Mouse (Mus musculus): ENCODE results near the gene Nectin1. TPM values are rescaled to one million over a fixed set of nuclear protein-coding genes. Genes with fewer than 3 reads are reported as not detected.

Nectin1 gene
- 14.7 and 15.9 TPM in 2 replicates for polyA plus RNA-seq (2015; fragmentation: Nextera tagmentation; extraction: Ambion mirVana)

DNA sequence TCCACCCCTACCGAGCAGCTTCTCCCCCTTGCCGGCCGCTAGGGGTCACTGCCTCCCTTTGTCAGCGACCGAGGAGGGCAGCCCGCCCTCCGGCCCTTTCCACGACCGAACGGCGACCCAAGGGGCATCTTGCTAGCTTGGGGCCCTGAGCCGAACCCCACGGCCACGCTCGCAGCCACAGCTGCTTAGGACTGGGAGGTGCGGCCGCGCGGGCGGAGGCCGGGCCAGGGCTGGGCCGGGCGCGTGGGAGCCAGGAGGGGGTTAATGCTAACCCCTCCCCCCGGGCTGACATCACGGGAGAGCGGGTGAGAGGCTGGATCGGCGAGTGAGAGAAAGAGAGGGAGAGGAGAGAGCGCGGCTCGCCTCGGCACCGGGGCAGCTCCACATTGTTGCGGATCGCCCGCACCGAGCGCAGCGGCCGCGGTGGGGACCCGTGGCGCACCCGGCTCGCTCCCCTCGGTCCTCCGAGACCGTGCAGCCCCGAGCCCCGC lies at the start of gene Nectin1:
Gene Nectin1, plus strand, starts transcription at position 338 of the 491 bp plus-strand sequence.
- 0 out of 2 replicates have a peak, but pooled peaks cover 5% of the 10 kb centered on the region for H3K27me3 ChIP-seq (replicated peaks)
- ATAC-seq (replicated peaks) = peak; percentile 91
- peak within 1 kb of the TSS; percentile 98 for H3K4me3 ChIP-seq
- peak within 1 kb of the TSS; percentile 91 for H3K4me2 ChIP-seq
- WGBS = under 1% methylated on average over 28 of the region's 51 CpGs
- H3K4me1 ChIP-seq = peaks cover 51% of the 10 kb centered on the region
- peak within 1 kb of the TSS; percentile 98 for H3K27ac ChIP-seq
- H3K36me3 ChIP-seq (replicated peaks) = no peaks in the 10 kb centered on the region
- peak within 1 kb of the TSS; percentile 96 for H3K9ac ChIP-seq
- no peaks in the 10 kb centered on the region for H3K9me3 ChIP-seq

DNA sequence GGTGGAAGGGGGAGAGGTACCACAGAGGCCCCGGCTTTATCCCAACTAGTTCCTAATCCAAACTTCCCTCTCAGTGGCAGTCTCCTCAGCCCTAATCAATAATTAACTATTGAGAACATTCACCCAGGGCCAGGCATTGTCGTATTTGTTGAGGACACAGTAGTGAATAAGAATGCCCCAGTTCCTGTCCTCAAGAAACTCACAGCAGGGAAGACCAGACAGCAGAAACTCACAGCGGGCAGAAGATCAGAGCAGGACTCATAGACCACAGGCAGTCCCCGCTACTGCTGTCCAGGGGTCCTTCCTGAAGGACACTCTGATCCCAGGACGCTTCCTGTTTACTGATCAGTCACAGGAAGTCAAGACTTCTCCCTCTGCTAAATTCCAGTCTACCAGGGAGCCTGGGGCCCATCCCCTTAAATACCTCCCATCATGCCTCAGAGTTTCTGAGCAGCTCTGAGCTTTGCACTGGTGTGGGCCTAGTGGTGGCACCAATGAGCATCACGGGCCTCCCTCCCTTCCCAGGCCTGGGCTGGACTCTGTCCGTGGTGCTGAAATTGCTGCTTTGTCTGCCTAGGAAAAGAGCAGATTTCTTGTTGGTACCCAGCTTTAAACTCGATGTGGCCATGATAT lies 45.6 kb upstream of the Nectin1 start:
- peaks cover 13% of the 10 kb centered on the region for H3K4me1 ChIP-seq
- no peak overlapping the region for H3K27ac ChIP-seq
- no peaks in the 10 kb centered on the region for H3K27me3 ChIP-seq (replicated peaks)
- H3K9me3 ChIP-seq = no peaks in the 10 kb centered on the region
- H3K4me2 ChIP-seq = no peak overlapping the region
- no peak overlapping the region for H3K9ac ChIP-seq
- no peaks in the 10 kb centered on the region for H3K36me3 ChIP-seq (replicated peaks)
- 16% methylated on average over 8 of the region's 8 CpGs for WGBS
- no peak overlapping the region for H3K4me3 ChIP-seq
- ATAC-seq (replicated peaks) = no peak

DNA sequence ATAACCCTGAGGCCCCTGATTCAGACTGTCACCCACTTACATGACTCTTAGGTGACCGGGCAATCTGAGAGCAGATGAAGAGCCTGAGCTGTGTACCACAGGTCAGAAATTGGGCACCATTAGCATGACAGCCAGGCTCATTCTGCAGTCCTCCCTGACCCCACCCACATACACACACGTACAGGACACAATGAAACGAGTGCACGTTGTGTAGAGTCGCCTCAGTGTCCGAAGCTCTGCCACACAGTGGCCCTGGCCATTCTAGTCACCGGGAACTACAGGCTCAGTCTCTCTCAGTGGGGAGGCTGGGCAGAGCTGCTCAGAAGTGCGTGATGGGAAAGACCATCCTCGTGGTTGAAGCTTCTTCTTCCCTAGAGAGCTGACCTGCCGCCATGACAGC lies 44.9 kb upstream of the Nectin1 start:
- H3K27ac ChIP-seq = no peak overlapping the region
- no peaks in the 10 kb centered on the region for H3K27me3 ChIP-seq (replicated peaks)
- H3K4me3 ChIP-seq = no peak overlapping the region
- ATAC-seq (replicated peaks) = no peak
- H3K4me2 ChIP-seq = no peak overlapping the region
- H3K9ac ChIP-seq = no peak overlapping the region
- 78% methylated on average over 10 of the region's 10 CpGs for WGBS
- H3K36me3 ChIP-seq (replicated peaks) = no peaks in the 10 kb centered on the region
- H3K9me3 ChIP-seq = no peaks in the 10 kb centered on the region
- peaks cover 13% of the 10 kb centered on the region for H3K4me1 ChIP-seq

DNA sequence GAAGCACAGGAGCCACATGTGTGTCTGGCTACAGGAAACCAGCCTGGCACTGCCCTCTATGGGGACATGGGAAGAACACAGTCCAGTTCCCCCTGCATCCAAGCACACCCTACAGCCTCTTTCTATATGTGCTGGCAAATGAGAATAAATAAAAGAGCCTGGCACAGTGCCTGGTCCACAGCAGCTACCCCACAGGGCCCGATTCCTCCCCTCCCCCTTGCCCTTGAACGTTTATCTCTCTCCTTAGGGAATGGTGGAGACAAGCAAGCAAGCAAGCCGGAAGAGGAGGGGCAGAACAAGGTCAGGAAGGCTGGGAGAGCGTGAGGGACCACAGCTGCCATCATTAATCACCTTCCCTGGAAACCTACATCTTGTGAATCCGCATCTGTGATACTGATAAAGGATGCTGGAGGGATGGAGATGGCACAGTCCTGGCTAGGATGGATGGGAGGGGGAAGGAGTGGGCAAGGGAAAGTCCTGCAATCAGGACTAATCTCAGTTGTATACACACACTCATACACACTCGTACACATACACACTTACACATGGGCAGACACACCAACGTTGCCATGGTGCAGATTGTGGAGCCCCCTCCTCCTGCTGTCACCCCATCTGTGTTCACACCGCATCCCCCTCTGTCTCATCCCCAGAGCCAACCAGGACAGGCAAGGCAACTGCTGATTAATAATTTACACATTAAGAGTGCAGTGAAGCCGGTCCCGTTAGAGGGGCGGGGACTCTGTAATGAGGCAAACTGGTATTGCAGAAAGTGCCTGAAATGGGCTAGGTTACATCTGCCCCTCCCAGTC lies 44.2 kb upstream of the Nectin1 start:
- H3K4me2 ChIP-seq = no peak overlapping the region
- WGBS = 28% methylated on average over 11 of the region's 11 CpGs
- H3K9ac ChIP-seq = no peak overlapping the region
- no peaks in the 10 kb centered on the region for H3K9me3 ChIP-seq
- H3K4me3 ChIP-seq = no peak overlapping the region
- H3K36me3 ChIP-seq (replicated peaks) = no peaks in the 10 kb centered on the region
- ATAC-seq (replicated peaks) = peak; percentile 78
- H3K4me1 ChIP-seq = peaks cover 13% of the 10 kb centered on the region
- no peaks in the 10 kb centered on the region for H3K27me3 ChIP-seq (replicated peaks)
- H3K27ac ChIP-seq = 0 out of 2 replicates have a peak overlapping the region, but pooled peaks have one; percentile 21

DNA sequence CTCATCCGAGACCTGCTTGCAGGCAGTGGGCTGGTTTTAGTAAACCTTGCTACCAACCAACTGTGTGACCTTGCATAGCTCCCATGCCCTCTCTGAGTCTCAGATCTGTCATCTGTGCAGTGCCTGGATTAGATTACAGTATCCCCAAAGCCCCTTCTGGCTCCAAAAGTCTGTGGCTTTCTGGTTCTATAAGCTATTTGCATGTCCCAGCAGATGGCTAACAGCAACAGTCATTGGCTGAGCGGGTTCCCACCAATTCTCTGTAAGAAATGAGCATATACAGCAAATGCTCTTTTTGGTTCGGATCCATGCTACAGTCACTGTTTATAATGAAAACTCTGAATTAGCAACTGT lies 43.6 kb upstream of the Nectin1 start:
- Histone ChIP-seq H3K9me3 (no peaks in the 10 kb centered on the region), H3K9ac (no peak overlapping the region), H3K4me1 (peaks cover 13% of the 10 kb centered on the region), H3K27me3 (replicated peaks) (no peaks in the 10 kb centered on the region), H3K4me2 (no peak overlapping the region), H3K27ac (no peak overlapping the region), H3K36me3 (replicated peaks) (no peaks in the 10 kb centered on the region), H3K4me3 (no peak overlapping the region)
- 51% methylated on average over 3 of the region's 3 CpGs for WGBS
- no peak; the same call in 1 of the 2 replicates for ATAC-seq (replicated peaks)

DNA sequence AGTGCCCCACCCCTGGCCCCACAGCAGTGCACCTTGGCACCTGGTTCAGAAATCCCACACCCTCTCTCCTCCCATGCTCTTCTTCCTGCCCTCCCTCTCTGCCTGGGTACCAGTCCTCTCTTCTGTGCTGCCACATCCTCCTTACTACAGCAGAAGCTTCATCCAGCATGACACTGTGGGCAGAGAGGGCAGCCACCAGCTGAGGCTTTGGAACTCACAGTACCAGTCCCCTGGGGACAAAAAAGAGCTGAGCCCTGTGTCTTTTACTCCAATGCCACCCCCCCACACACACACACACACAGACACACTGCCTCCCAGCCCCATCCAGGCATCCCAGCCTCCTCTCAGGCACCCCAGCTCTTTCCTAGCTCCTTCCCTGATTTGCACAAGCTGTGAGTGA lies 42.0 kb upstream of the Nectin1 start:
- Histone ChIP-seq H3K9ac (no peak overlapping the region), H3K27ac (no peak overlapping the region)

DNA sequence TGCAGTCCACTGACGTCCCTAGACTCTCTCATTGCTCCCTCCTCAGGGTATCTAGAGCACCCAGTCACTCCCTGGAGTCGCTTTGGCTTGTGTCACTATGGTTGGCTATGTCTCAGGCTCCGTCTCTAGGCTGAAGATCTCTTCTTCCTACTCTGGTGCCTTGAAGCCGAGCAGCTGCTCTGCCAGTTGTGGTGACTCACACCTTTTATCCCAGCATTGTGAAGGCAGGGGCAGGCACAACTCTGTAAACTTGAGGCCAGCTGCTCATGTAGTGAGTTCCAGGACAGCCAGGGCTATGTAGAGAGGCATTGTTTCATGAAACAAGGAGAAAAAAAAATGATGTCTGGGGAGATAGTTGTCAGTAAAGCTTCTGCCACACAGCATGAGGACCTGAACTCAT lies 36.2 kb upstream of the Nectin1 start:
- no peaks in the 10 kb centered on the region for H3K4me1 ChIP-seq
- no peaks in the 10 kb centered on the region for H3K9me3 ChIP-seq
- H3K4me3 ChIP-seq = no peak overlapping the region
- H3K27me3 ChIP-seq (replicated peaks) = no peaks in the 10 kb centered on the region
- H3K27ac ChIP-seq = no peak overlapping the region
- ATAC-seq (replicated peaks) = no peak
- no peak overlapping the region for H3K4me2 ChIP-seq
- no peak overlapping the region for H3K9ac ChIP-seq
- H3K36me3 ChIP-seq (replicated peaks) = no peaks in the 10 kb centered on the region
- WGBS = 82% methylated on average over 4 of the region's 4 CpGs

More for the DNA sequence above, 42.0 kb upstream of the Nectin1 start:
- ATAC-seq (replicated peaks) = no peak
- Histone ChIP-seq H3K4me3 (no peak overlapping the region), H3K9me3 (no peaks in the 10 kb centered on the region), H3K36me3 (replicated peaks) (no peaks in the 10 kb centered on the region), H3K27me3 (replicated peaks) (no peaks in the 10 kb centered on the region), H3K4me1 (peaks cover 13% of the 10 kb centered on the region), H3K4me2 (no peak overlapping the region)

DNA sequence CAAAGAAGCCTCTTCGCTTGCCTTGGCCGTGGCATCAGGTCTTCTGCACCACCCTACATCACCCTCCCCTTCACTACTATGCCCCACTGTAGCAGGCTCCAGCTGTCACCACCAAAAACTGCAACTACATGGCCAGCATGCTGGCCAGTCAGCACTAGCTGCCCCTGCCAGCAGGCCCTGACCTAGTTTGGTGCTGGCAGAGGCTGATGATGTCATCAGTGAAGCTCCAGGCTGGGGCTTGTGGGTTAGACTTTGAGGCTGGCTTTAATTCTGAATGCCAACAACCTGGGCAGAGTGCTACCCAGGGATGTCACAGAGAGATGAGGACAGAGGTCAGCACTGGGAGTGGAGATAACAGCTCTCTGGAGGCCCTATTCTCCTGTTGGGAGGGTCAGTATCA lies 35.1 kb upstream of the Nectin1 start:
- 83% methylated on average over 2 of the region's 2 CpGs for WGBS
- H3K9ac ChIP-seq = no peak overlapping the region
- ATAC-seq (replicated peaks) = no peak

DNA sequence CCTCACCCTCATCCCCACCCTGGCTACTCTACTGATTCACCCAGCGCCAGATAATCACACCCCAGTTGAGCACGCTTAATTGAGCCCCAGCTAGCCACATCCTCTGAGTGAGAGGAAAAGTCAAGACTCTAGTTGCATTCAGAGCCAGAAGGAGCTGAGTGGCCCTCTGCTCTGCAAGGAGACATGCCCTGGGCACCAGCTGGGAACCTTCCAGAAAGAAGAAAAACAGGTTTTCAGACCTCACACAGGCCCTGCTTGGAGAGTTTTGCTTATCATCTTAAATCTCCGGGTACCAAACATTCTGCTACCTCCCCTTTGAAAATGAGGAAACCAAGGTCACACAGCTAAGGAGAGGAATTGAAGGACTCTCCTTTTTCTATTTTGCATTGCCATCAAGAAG lies 30.4 kb upstream of the Nectin1 start:
- WGBS = 84% methylated on average over 3 of the region's 3 CpGs
- Histone ChIP-seq H3K9ac (no peak overlapping the region), H3K27ac (no peak overlapping the region), H3K9me3 (no peaks in the 10 kb centered on the region), H3K27me3 (replicated peaks) (no peaks in the 10 kb centered on the region), H3K4me1 (no peaks in the 10 kb centered on the region), H3K4me3 (no peak overlapping the region), H3K36me3 (replicated peaks) (no peaks in the 10 kb centered on the region), H3K4me2 (no peak overlapping the region)
- ATAC-seq (replicated peaks) = no peak

More for the DNA sequence above, 35.1 kb upstream of the Nectin1 start:
- no peak overlapping the region for H3K4me3 ChIP-seq
- no peaks in the 10 kb centered on the region for H3K27me3 ChIP-seq (replicated peaks)
- no peaks in the 10 kb centered on the region for H3K4me1 ChIP-seq
- H3K36me3 ChIP-seq (replicated peaks) = no peaks in the 10 kb centered on the region
- H3K4me2 ChIP-seq = no peak overlapping the region
- no peaks in the 10 kb centered on the region for H3K9me3 ChIP-seq
- no peak overlapping the region for H3K27ac ChIP-seq

DNA sequence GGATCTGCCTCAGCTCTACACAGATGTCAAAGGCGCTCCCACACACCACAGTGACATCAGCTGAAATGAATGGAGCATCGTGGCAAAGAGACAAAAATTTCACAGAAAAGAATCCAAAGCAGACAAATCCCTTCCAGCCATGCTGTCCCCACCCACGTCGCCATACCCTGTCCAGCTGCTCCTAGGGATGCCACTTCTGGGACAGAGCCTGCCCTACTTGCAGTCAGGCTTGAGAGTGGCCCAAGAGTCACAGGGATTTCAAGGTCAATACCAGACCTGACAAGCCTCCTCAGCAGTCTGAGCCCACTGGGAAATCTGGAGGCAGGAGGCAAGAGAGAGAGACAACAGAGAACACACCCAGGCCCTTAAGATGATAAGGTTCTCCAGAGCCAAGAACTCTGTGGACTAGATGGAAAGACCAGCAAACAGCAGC lies 24.4 kb upstream of the Nectin1 start:
- no peak for ATAC-seq (replicated peaks)
- H3K4me3 ChIP-seq = no peak overlapping the region
- no peak overlapping the region for H3K27ac ChIP-seq
- H3K36me3 ChIP-seq (replicated peaks) = no peaks in the 10 kb centered on the region
- no peak overlapping the region for H3K4me2 ChIP-seq
- no peaks in the 10 kb centered on the region for H3K9me3 ChIP-seq
- no peaks in the 10 kb centered on the region for H3K4me1 ChIP-seq
- H3K27me3 ChIP-seq (replicated peaks) = no peaks in the 10 kb centered on the region
- WGBS = 60% methylated on average over 4 of the region's 4 CpGs
- H3K9ac ChIP-seq = no peak overlapping the region

DNA sequence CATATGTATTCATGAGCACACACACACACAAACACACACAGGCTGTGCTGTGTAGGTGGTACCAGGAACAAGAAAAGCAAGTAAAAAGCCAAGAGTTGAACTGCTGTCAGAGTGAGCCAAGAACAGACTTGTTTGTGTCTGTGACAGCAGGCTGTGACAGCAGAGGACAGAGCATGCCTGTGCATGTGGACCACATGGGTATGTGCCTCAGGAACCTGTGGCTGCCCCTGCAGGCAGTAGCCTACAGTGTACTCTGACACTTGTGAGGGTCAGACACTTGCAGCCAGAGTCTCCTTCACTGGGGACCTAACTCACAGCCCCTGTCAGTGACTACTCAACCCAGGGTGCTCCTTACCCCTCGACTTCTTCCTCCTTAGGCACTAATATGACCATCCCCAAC lies 23.7 kb upstream of the Nectin1 start:
- H3K36me3 ChIP-seq (replicated peaks) = no peaks in the 10 kb centered on the region
- no peak overlapping the region for H3K27ac ChIP-seq
- no peaks in the 10 kb centered on the region for H3K9me3 ChIP-seq
- 70% methylated on average over 1 of the region's 1 CpGs for WGBS
- no peaks in the 10 kb centered on the region for H3K27me3 ChIP-seq (replicated peaks)
- ATAC-seq (replicated peaks) = no peak
- H3K4me1 ChIP-seq = no peaks in the 10 kb centered on the region
- H3K9ac ChIP-seq = no peak overlapping the region
- no peak overlapping the region for H3K4me2 ChIP-seq
- no peak overlapping the region for H3K4me3 ChIP-seq

DNA sequence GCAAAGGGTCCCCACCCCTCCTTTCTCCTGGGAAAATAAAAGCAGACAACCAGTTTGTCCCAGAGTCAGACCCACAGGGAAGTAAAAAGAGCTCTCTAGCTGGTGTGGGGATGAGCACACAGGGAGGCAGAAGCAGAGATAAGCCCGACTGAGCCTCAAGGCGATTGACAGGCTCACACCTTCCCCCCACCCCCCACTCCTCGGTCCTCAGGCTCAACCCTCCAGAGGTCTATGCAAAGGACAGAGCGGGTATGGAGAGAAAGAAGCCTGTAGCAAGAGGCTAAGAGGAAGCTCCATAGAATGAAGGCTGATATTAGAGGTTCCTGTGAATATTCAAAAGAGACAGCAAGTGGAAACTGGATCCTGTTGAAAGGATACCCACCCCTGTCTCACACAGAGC lies 19.7 kb upstream of the Nectin1 start:
- Histone ChIP-seq H3K4me1 (no peaks in the 10 kb centered on the region), H3K27ac (no peak overlapping the region), H3K36me3 (replicated peaks) (no peaks in the 10 kb centered on the region), H3K9ac (no peak overlapping the region), H3K4me2 (no peak overlapping the region), H3K4me3 (no peak overlapping the region), H3K9me3 (no peaks in the 10 kb centered on the region), H3K27me3 (replicated peaks) (no peaks in the 10 kb centered on the region)
- 23% methylated on average over 4 of the region's 4 CpGs for WGBS
- ATAC-seq (replicated peaks) = no peak

Data from midbrain, embryonic 15.5 days (tissue).